Mouse (Mus musculus) stomach, embryonic 15.5 days (tissue): Measurements from ENCODE around the gene Col11a2. TPM values are rescaled to one million over a fixed set of nuclear protein-coding genes. Genes with fewer than 3 reads are reported as not detected.

Experiments used
- ATAC-seq: fragments of 200-750 bp; cut with Nextera tagmentation; 2 replicates; pipeline ENCODE4 v1.8.0; 2017; ENCODE audit warnings: low read depth, moderate number of reproducible peaks, moderate TSS enrichment; ENCODE audit not compliant: insufficient read depth, low FRiP score
- H3K27ac ChIP-seq: fragments of 300-500 bp; sonication (generic); 2 replicates; pipeline ENCODE4 v1.5.1; 2015; ENCODE audit warnings: mild to moderate bottlenecking, inconsistent platforms
- H3K27me3 ChIP-seq: fragments of 300-500 bp; sonication (generic); replicated peaks from 2 replicates; pipeline ENCODE4 v1.6.1; 2015; ENCODE audit warnings: inconsistent platforms
- H3K36me3 ChIP-seq: fragments of 300-500 bp; sonication (generic); 2 replicates; pipeline ENCODE4 v1.6.1; 2015; ENCODE audit warnings: inconsistent platforms
- H3K4me1 ChIP-seq: fragments of 300-500 bp; sonication (generic); 2 replicates; pipeline ENCODE4 v1.6.1; 2015; ENCODE audit warnings: inconsistent platforms
- H3K4me2 ChIP-seq: fragments of 300-500 bp; sonication (generic); 2 replicates; pipeline ENCODE4 v1.6.1; 2015; ENCODE audit warnings: mild to moderate bottlenecking, inconsistent platforms
- H3K4me3 ChIP-seq: fragments of 300-500 bp; sonication (generic); replicated peaks from 2 replicates; pipeline ENCODE4 v1.5.1; 2015; ENCODE audit warnings: inconsistent platforms
- H3K9ac ChIP-seq: fragments of 300-500 bp; sonication (generic); 2 replicates; pipeline ENCODE4 v1.6.1; 2015; ENCODE audit warnings: inconsistent platforms
- H3K9me3 ChIP-seq: fragments of 300-500 bp; sonication (generic); 2 replicates; pipeline ENCODE4 v1.6.1; 2016; ENCODE audit warnings: inconsistent platforms
- WGBS: fragments of 180-500 bp; shearing (Covaris S2); methylation state at CpG from one replicate; pipeline ENCODE4 v1.1.7; 2015; 5-methylcytosine and 5-hydroxymethylcytosine counted together
- polyA plus RNA-seq: library from polyadenylated mRNA; unstranded; fragments of >200 nt; fragmentation: Nextera tagmentation; extraction: Ambion mirVana; gene quantifications from 2 replicates; pipeline ENCODE4 v1.2.1, GENCODE M21; 2015

Gene Col11a2
- polyA plus RNA-seq, 1 experiment from 2014 or later: 1.3 TPM

DNA sequence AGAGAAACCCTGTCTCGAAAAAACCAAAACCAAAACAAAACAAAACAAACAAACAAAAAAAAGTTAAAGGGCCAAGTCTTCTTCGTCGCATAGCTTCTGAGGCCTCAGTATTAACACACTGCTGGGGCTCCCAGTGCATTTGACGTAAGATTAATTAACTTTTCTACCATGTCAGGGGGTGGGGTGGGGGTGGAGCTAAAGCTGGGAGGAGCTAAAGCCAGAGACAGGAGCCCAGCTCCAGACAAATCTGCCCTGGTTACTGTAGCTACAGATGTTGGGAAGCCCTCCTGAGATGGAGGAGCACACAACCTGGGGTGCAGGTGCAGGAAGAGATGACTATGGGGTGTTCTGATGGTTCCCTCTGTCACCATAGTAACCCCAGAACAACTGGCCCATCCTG is 38.9 kb downstream of the Col11a2 start:
- Histone ChIP-seq H3K9me3 (no peaks in the 10 kb centered on the region), H3K27me3 (peaks cover 12% of the 10 kb centered on the region), H3K27ac (no peak overlapping the region), H3K9ac (no peak overlapping the region), H3K4me2 (no peak overlapping the region), H3K36me3 (no peaks in the 10 kb centered on the region), H3K4me1 (no peaks in the 10 kb centered on the region), H3K4me3 (no peak overlapping the region)
- WGBS: 55% methylated on average over 4 of the region's 4 CpGs
- no peak for ATAC-seq

DNA sequence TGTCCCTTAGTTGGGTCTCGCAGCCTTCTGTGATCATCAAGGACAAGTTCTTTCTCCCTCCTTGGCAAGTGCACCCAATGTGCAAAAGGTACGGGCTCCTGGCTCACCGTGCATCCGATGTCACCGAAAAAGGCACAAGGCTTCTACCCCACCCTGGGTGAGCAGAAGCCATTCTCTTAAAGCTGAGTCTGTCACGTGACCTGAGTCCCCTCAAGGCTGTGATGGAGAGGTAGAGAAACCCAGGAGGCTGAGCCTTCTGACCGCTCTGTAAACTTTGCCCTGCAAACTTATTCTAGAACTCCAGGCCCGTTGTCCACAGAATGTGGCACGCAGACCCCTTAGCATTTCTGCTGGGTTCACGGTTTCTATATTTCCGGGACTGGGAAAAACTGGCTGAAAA is 39.8 kb downstream of the Col11a2 start:
- 82% methylated on average over 11 of the region's 11 CpGs for WGBS
- no peak overlapping the region for H3K27ac ChIP-seq
- H3K4me2 ChIP-seq: no peak overlapping the region
- H3K9ac ChIP-seq: no peak overlapping the region
- no peak overlapping the region for H3K4me3 ChIP-seq
- no peak for ATAC-seq
- peaks cover 12% of the 10 kb centered on the region; the same call in 1 of the 2 replicates for H3K27me3 ChIP-seq
- no peaks in the 10 kb centered on the region for H3K36me3 ChIP-seq
- H3K9me3 ChIP-seq: no peaks in the 10 kb centered on the region
- no peaks in the 10 kb centered on the region for H3K4me1 ChIP-seq

DNA sequence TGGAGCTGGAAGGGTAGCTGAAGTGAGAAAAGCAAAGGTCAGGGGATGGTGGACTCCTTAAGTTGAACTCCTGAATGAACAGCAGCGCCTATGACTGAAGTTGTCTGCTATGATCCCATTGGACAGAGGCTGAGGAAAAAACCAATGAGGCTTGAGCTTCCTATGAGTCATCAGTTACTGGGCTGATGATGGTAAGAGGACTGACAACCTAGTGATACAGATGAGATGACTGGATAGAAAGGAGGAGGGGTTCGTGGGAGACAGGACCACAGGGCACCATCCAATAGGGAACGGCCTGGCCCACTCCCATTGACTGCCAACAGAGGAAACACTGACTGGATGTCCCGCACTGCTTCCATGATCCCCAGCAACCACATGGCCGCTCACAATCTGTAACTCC is 40.4 kb downstream of the Col11a2 start:
- peaks cover 13% of the 10 kb centered on the region; the same call in 1 of the 2 replicates for H3K27me3 ChIP-seq
- H3K4me2 ChIP-seq: no peak overlapping the region
- WGBS: 31% methylated on average over 5 of the region's 5 CpGs

DNA sequence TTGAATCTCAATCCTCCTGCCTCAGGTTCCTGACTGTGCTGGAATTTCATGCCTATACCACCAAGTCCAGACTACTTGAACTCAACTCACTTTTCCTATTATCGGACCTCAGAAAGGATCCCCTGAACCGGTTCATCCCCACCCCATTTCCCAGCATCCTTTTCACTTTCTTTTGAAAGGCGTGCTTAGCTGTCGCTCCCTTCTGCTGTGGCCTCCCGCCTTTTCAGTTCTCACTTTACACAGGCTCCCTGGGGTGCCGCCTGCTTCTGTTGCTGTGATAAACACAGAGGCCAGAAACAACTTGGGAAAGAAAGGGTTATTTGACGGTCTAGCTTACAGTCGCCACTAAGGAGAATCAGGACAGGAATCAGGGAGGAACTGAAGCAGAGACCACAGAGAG is 43.9 kb downstream of the Col11a2 start:
- Histone ChIP-seq H3K27ac (no peak overlapping the region), H3K4me1 (no peaks in the 10 kb centered on the region), H3K4me3 (no peak overlapping the region), H3K36me3 (no peaks in the 10 kb centered on the region), H3K9ac (no peak overlapping the region), H3K4me2 (no peak overlapping the region), H3K27me3 (0 out of 2 replicates have a peak, but pooled peaks cover 5% of the 10 kb centered on the region), H3K9me3 (no peaks in the 10 kb centered on the region)
- ATAC-seq: no peak
- 15% methylated on average over 8 of the region's 8 CpGs for WGBS

More for the DNA sequence above, 40.4 kb downstream of the Col11a2 start:
- no peaks in the 10 kb centered on the region for H3K9me3 ChIP-seq
- H3K36me3 ChIP-seq: no peaks in the 10 kb centered on the region
- no peak overlapping the region for H3K4me3 ChIP-seq
- no peak overlapping the region for H3K9ac ChIP-seq
- H3K4me1 ChIP-seq: no peaks in the 10 kb centered on the region
- peak; percentile 30; the same call in 1 of the 2 replicates for ATAC-seq
- H3K27ac ChIP-seq: no peak overlapping the region

DNA sequence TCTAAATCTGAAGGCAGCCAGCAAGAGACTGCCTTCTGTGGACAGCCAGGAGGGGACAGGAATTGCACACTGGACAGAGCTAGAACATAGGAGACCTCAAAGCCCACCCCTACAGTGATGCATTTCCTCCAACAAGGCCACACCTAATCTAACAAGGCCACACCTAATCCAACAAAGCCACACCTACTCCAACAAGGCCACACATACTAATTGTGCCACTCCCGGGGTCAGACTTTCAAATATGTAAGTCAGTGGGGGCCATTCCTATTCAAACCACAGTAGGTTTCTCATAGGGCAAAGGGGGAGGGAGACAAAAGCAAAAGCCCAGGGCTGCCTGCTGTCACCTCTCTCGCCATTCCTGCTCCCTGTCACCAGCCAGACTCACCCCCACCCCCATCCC is 48.1 kb downstream of the Col11a2 start:
- Histone ChIP-seq H3K9ac (no peak overlapping the region), H3K9me3 (no peaks in the 10 kb centered on the region), H3K36me3 (no peaks in the 10 kb centered on the region), H3K4me3 (no peak overlapping the region), H3K4me1 (no peaks in the 10 kb centered on the region), H3K27me3 (0 out of 2 replicates have a peak, but pooled peaks cover 5% of the 10 kb centered on the region), H3K27ac (no peak overlapping the region), H3K4me2 (no peak overlapping the region)
- ATAC-seq: no peak
- WGBS: 33% methylated on average over 2 of the region's 2 CpGs

DNA sequence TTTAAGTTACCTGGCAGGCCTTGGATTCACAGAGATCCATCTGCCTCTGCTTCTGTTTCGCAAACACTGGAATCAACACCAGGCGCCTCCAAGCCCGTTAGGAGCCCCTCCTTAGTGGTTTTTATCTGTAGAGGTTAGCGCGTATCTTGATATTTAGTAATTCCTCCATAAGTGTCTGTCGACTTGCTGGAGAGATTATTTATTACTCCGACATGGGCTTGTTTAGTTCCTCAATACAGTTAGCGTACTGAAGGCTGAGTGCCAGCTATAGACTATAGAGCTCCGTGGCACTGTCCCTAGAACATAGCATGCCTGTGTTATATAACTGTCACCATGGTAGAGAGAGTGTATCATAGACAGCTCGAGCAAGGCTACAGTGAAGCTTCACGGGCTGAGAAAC is 48.9 kb downstream of the Col11a2 start:
- Histone ChIP-seq H3K36me3 (no peaks in the 10 kb centered on the region), H3K4me1 (no peaks in the 10 kb centered on the region), H3K4me3 (no peak overlapping the region), H3K9me3 (no peaks in the 10 kb centered on the region), H3K27me3 (0 out of 2 replicates have a peak, but pooled peaks cover 5% of the 10 kb centered on the region), H3K27ac (no peak overlapping the region), H3K9ac (no peak overlapping the region), H3K4me2 (no peak overlapping the region)
- ATAC-seq: no peak
- WGBS: 66% methylated on average over 11 of the region's 11 CpGs

DNA sequence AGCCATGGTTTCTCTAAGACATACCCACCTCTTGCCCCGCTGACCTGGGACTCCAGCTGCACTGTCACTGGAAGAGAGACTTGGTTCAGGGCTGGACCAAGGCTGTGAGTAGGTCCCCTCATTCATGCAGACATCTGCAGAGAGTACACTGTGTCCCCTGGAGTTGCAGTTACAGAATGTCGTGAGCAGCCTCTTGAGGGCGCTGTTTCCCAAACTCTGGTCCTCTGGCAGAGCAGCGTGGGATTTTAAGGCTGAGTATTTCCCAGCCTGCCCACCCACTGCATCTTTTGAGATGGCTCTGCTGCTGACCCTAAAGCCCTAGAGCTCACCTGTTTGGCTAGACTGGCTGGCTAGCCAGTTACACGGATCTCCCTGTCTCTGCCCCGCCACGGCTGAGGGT is 51.7 kb downstream of the Col11a2 start:
- Histone ChIP-seq H3K36me3 (no peaks in the 10 kb centered on the region), H3K4me3 (no peak overlapping the region), H3K4me2 (no peak overlapping the region), H3K9me3 (no peaks in the 10 kb centered on the region), H3K4me1 (no peaks in the 10 kb centered on the region), H3K27me3 (no peaks in the 10 kb centered on the region), H3K9ac (no peak overlapping the region), H3K27ac (no peak overlapping the region)
- WGBS: 52% methylated on average over 7 of the region's 7 CpGs
- no peak for ATAC-seq

DNA sequence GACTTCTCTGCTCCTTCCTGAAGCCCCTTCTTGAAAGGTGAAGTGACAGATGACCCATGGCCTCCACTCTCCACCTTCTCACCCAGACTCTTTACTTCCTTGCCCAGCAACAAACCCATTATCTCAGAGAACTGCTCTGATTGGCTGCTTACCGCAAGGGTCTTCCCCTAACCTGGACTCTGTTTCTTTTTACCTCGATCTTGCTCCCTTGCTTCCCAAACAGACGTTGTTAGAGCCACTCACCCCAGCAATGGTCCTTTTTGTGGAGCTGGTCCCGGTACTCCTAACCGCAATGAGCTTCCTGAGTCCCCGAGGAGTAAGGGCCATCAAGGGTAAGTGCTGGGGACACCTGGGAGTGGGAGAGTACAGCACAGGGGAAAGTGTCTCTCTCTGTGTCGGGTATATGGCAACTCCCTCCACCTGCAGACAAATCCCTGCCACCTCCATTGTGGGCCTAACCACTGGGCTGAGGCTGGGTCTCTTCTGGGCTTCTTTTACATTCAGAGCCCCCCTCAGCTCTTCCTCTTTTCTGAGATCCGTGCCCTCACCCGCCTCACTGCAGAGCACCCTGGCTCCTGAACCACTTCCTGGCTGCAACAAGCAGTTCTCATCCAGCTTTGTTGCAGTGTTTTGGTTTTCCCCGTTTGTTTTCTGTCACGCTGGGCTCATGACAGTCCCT is 53.1 kb downstream of the Col11a2 start, which contains the start of gene H2-Oa:
H2-Oa (plus strand) TSS at position 144 of the 679 bp plus-strand sequence.
- Histone ChIP-seq H3K9me3 (no peaks in the 10 kb centered on the region), H3K9ac (no peak within 1 kb of the TSS), H3K4me1 (no peaks in the 10 kb centered on the region), H3K4me2 (0 out of 2 replicates have a peak within 1 kb of the TSS, but pooled peaks have one; percentile 5), H3K4me3 (no peak within 1 kb of the TSS), H3K27ac (no peak within 1 kb of the TSS), H3K27me3 (no peaks in the 10 kb centered on the region), H3K36me3 (no peaks in the 10 kb centered on the region)
- ATAC-seq: no peak
- 31% methylated on average over 11 of the region's 11 CpGs for WGBS

DNA sequence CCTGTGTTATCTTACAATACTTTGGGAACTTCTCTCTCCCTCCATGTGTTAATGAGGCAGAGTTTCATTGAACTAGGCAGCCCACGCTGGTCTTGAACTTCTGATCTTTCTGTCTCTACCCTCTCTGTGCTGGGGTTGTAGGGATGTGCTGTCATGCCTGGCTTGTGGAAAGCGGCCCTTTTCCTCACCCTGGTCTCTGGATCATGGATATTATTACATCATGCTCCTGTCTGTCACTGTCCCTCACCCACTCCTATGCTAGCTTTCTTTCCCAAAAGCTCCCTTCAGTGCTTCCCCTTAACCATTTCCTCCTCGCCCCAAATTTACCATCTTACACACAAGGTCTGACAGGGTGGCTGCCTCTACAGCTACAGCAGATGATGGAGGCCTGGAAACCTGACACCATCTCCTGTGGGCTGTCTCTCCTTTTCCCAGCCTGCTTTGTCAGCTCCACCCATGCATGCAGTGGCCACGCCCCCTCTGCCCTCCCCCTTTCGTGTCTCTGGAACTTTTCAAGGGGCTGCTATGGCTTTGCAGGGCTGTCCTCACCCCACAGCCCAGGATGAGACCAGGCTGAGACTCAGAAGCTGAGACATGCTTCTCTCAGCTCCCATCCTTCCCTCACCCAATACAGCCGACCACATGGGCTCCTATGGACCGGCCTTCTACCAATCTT is 54.1 kb downstream of the Col11a2 start:
- Histone ChIP-seq H3K4me3 (no peak overlapping the region), H3K9me3 (no peaks in the 10 kb centered on the region), H3K4me2 (no peak overlapping the region), H3K9ac (no peak overlapping the region), H3K27ac (no peak overlapping the region), H3K27me3 (no peaks in the 10 kb centered on the region), H3K36me3 (no peaks in the 10 kb centered on the region), H3K4me1 (no peaks in the 10 kb centered on the region)
- 0 out of 2 replicates have a peak, but pooled peaks have one; percentile 47 for ATAC-seq
- WGBS: 34% methylated on average over 7 of the region's 7 CpGs

DNA sequence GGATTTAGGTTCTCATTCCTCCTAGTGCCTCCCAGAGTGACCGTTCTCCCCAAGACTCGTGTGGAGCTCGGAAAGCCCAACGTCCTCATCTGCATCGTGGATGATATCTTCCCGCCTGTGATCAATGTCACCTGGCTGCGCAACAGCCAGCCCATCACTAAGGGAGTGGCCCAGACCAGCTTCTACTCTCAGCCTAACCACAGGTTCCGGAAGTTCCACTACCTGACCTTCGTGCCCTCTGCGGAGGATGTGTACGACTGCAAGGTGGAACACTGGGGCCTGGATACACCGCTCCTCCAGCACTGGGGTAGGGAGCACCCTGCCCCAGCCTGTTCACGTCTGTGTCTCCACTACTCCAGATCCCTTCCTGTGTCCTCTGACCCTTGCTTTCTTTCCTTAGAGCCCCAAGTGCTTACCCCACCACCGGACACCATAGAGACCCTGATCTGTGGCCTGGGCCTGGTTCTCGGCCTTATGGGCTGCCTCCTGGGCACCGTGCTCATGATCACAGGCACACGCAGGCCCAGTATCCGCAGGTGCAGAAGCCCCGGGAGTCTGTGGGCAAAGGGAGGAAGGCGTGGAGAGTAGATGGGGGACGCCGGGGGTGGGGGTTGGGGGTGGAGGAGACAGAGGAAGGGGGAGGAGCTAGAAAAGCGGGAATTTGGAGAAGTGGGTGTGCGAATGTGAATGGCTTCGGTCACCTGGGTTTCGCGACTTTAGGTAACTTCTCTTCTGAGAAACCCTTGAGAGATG is 55.2 kb downstream of the Col11a2 start:
- no peaks in the 10 kb centered on the region for H3K4me1 ChIP-seq
- no peak overlapping the region for H3K4me3 ChIP-seq
- no peak overlapping the region for H3K27ac ChIP-seq
- H3K27me3 ChIP-seq: no peaks in the 10 kb centered on the region
- H3K36me3 ChIP-seq: no peaks in the 10 kb centered on the region
- 81% methylated on average over 27 of the region's 27 CpGs for WGBS
- ATAC-seq: no peak
- no peak overlapping the region for H3K9ac ChIP-seq
- no peak overlapping the region for H3K4me2 ChIP-seq
- no peaks in the 10 kb centered on the region for H3K9me3 ChIP-seq

DNA sequence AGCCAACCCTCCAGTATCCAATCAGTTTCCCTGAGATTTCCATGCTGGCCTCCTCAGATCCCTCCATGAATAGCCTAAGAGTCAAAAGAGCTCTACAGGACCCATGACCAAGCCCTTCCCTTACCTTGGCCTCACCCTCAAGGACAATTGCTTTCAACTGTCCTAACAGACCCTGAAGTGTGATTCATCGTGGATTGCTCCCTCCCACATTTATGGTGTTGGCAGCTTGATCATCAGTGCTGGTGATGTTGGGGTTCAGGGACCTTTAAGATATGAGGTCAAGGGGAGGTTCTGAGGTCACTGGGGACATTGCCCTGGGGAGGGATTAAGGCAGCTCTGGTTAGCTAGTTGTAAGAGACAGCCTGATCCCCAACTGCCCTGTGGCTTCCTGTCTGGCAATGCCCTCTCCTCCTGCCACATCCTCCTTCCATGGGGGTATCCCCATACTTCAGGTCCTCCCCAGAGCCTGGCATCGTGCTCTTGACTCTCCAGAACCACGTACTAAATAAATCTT is 57.3 kb downstream of the Col11a2 start:
- ATAC-seq: no peak
- WGBS: 66% methylated on average over 3 of the region's 3 CpGs
- Histone ChIP-seq H3K4me1 (no peaks in the 10 kb centered on the region), H3K27me3 (no peaks in the 10 kb centered on the region), H3K9ac (no peak overlapping the region), H3K36me3 (no peaks in the 10 kb centered on the region), H3K27ac (no peak overlapping the region), H3K9me3 (no peaks in the 10 kb centered on the region), H3K4me2 (no peak overlapping the region), H3K4me3 (no peak overlapping the region)

DNA sequence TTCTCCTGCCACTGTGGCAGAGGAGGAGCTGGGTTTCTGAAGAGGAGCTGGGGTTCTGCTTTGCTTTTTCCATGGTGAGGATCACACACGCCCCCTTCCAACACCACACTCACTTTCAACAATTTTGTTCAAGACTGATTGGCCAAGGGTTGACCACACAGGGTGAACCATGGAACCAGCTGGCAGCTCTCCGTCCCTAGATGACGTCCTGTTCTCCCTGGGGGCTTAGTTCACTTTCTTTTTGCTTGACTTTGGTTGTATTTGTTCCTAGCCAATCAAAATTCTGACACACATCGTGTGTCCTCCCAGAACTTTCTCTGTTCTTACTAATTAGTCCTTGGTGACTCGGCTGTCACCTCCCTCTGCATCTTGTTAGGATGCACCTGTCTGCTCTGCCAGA is 58.0 kb downstream of the Col11a2 start:
- H3K9ac ChIP-seq: no peak overlapping the region
- H3K4me1 ChIP-seq: no peaks in the 10 kb centered on the region
- no peak overlapping the region for H3K4me2 ChIP-seq
- WGBS: 52% methylated on average over 5 of the region's 5 CpGs
- H3K4me3 ChIP-seq: no peak overlapping the region
- H3K36me3 ChIP-seq: no peaks in the 10 kb centered on the region
- no peaks in the 10 kb centered on the region for H3K27me3 ChIP-seq
- H3K27ac ChIP-seq: no peak overlapping the region
- H3K9me3 ChIP-seq: no peaks in the 10 kb centered on the region
- ATAC-seq: no peak
